Mouse (Mus musculus) MEL (cell line): ENCODE measurements around the gene Prpf8. TPM values are rescaled to one million over a fixed set of nuclear protein-coding genes. Genes with fewer than 3 reads are reported as not detected.

ENCODE experiments used
- DNase-seq: peaks from one replicate; pipeline ENCODE4 v3.0.0; 2011; ENCODE audit warnings: low read depth, low spot score
- H3K27ac ChIP-seq: 2 replicates; pipeline ENCODE4 v1.5.1; 2012; ENCODE audit warnings: low read depth, mild to moderate bottlenecking, control low read depth, low read length, moderate library complexity; ENCODE audit not compliant: control insufficient read depth
- H3K27me3 ChIP-seq, 2 experiments: fragments of 150-350 bp in 1 of 2; sonication (generic) in 1 of 2; 2 replicates each; pipeline ENCODE4 v1.6.1; 2012; ENCODE audit warnings: low read length in 2 of 2, mild to moderate bottlenecking in 2 of 2, improper control_type of control experiment in 1 of 2, moderate library complexity in 1 of 2; ENCODE audit not compliant: insufficient read depth in 2 of 2, control insufficient read depth in 1 of 2
- H3K36me3 ChIP-seq, 2 experiments: 2 replicates each; pipeline ENCODE4 v1.6.1; 2012 to 2014; ENCODE audit warnings: low read length in 2 of 2, improper control_type of control experiment in 1 of 2, inconsistent platforms in 1 of 2, mild to moderate bottlenecking in 1 of 2; ENCODE audit not compliant: insufficient read depth in 2 of 2, control insufficient read depth in 1 of 2
- H3K4me1 ChIP-seq, 2 experiments: fragments of 150-350 bp in 1 of 2; sonication (generic) in 1 of 2; 2 replicates each; pipeline ENCODE4 v1.6.1; 2012; ENCODE audit warnings: low read length in 2 of 2, improper control_type of control experiment in 1 of 2, mild to moderate bottlenecking in 1 of 2; ENCODE audit not compliant: insufficient read depth in 2 of 2, control insufficient read depth in 1 of 2
- H3K4me3 ChIP-seq, 2 experiments: fragments of 150-350 bp in 1 of 2; sonication (generic) in 1 of 2; 2 replicates each; pipeline ENCODE4 v1.5.1; 2012; ENCODE audit warnings: low read depth in 2 of 2, low read length in 2 of 2, mild to moderate bottlenecking in 2 of 2, moderate library complexity in 2 of 2, control low read depth in 1 of 2, improper control_type of control experiment in 1 of 2; ENCODE audit not compliant: control insufficient read depth in 1 of 2, insufficient read depth in 1 of 2
- H3K79me2 ChIP-seq: 2 replicates; pipeline ENCODE4 v1.6.1; 2012; ENCODE audit warnings: mild to moderate bottlenecking, low read length, moderate library complexity; ENCODE audit not compliant: control insufficient read depth, poor library complexity, insufficient read depth
- H3K9ac ChIP-seq: 2 replicates; pipeline ENCODE4 v1.6.1; 2012; ENCODE audit warnings: low read depth, mild to moderate bottlenecking, control low read depth, low read length, moderate library complexity; ENCODE audit not compliant: control insufficient read depth, poor library complexity, severe bottlenecking
- H3K9me3 ChIP-seq: fragments of 150-350 bp; sonication (generic); replicated peaks from 2 replicates; pipeline ENCODE4 v1.6.1; 2012; ENCODE audit warnings: mild to moderate bottlenecking, low read length, improper control_type of control experiment, moderate library complexity; ENCODE audit not compliant: insufficient read depth
- CHD1 ChIP-seq: IDR thresholded peaks from 2 replicates; pipeline ENCODE4 v1.6.1; 2012; ENCODE audit warnings: low read depth, mild to moderate bottlenecking, inconsistent platforms, low read length, improper control_type of control experiment
- CTCF ChIP-seq, 3 experiments: IDR thresholded peaks in 2 of 3; conservative IDR thresholded peaks in 1 of 3; 2 replicates each; pipeline ENCODE4 v1.5.1; 2011 to 2012; ENCODE audit warnings: low read length in 3 of 3, low read depth in 2 of 3, mild to moderate bottlenecking in 2 of 3, improper control_type of control experiment in 1 of 3, inconsistent platforms in 1 of 3, mixed read lengths in 1 of 3, moderate library complexity in 1 of 3; ENCODE audit not compliant: control insufficient read depth in 1 of 3, insufficient read depth in 1 of 3, poor library complexity in 1 of 3, severe bottlenecking in 1 of 3
- E2F4 ChIP-seq: IDR thresholded peaks from 2 replicates; pipeline ENCODE4 v1.6.1; 2011; ENCODE audit warnings: low read depth, low read length, improper control_type of control experiment, borderline replicate concordance
- ELF1 ChIP-seq: IDR thresholded peaks from 2 replicates; pipeline ENCODE4 v1.6.1; 2014; ENCODE audit warnings: low read depth, mild to moderate bottlenecking, inconsistent platforms, low read length, improper control_type of control experiment, moderate library complexity
- GATA1 ChIP-seq: IDR thresholded peaks from 2 replicates; pipeline ENCODE4 v1.6.1; 2011; ENCODE audit warnings: low read depth, low read length, improper control_type of control experiment
- JUND ChIP-seq: IDR thresholded peaks from 2 replicates; pipeline ENCODE4 v1.6.1; 2011; ENCODE audit warnings: low read depth, mild to moderate bottlenecking, improper control_type of control experiment, low read length
- MAX ChIP-seq: IDR thresholded peaks from 2 replicates; pipeline ENCODE4 v1.6.1; 2011; ENCODE audit warnings: low read length, improper control_type of control experiment
- MAZ ChIP-seq: IDR thresholded peaks from 2 replicates; pipeline ENCODE4 v1.6.1; 2012; ENCODE audit warnings: low read depth, mild to moderate bottlenecking, inconsistent platforms, low read length, improper control_type of control experiment
- MXI1 ChIP-seq: IDR thresholded peaks from 2 replicates; pipeline ENCODE4 v1.6.1; 2011; ENCODE audit warnings: mild to moderate bottlenecking, low read depth, low read length, improper control_type of control experiment
- MYC ChIP-seq: IDR thresholded peaks from 2 replicates; pipeline ENCODE4 v1.6.1; 2011; ENCODE audit warnings: low read depth, mild to moderate bottlenecking, low read length, improper control_type of control experiment, moderate library complexity
- NELFE ChIP-seq: IDR thresholded peaks from 2 replicates; pipeline ENCODE4 v1.6.1; 2011; ENCODE audit warnings: low read depth, low read length, improper control_type of control experiment
- NRF1 ChIP-seq: IDR thresholded peaks from 2 replicates; pipeline ENCODE4 v1.6.1; 2014; ENCODE audit warnings: low read depth, mild to moderate bottlenecking, inconsistent platforms, low read length, improper control_type of control experiment, moderate library complexity; ENCODE audit not compliant: poor library complexity, insufficient read depth, severe bottlenecking
- POLR2AphosphoS2 ChIP-seq: IDR thresholded peaks from 2 replicates; pipeline ENCODE4 v1.6.1; 2011; ENCODE audit warnings: low read length, improper control_type of control experiment
- SMC3 ChIP-seq: IDR thresholded peaks from 2 replicates; pipeline ENCODE4 v1.6.1; 2011; ENCODE audit warnings: low read depth, low read length, improper control_type of control experiment
- TAL1 ChIP-seq: IDR thresholded peaks from 2 replicates; pipeline ENCODE4 v1.6.1; 2012; ENCODE audit warnings: mild to moderate bottlenecking, inconsistent platforms, low read length, moderate library complexity, mixed read lengths
- TBP ChIP-seq: IDR thresholded peaks from 2 replicates; pipeline ENCODE4 v1.8.0; 2011; ENCODE audit warnings: low read depth, low read length, improper control_type of control experiment
- TCF12 ChIP-seq: IDR thresholded peaks from 2 replicates; pipeline ENCODE4 v1.6.1; 2014; ENCODE audit warnings: low read depth, mild to moderate bottlenecking, inconsistent platforms, low read length, improper control_type of control experiment, moderate library complexity
- UBTF ChIP-seq: IDR thresholded peaks from 2 replicates; pipeline ENCODE4 v1.6.1; 2012; ENCODE audit warnings: low read depth, mild to moderate bottlenecking, inconsistent platforms, low read length, improper control_type of control experiment, moderate library complexity, borderline replicate concordance; ENCODE audit not compliant: insufficient read depth
- USF1 ChIP-seq: IDR thresholded peaks from 2 replicates; pipeline ENCODE4 v1.6.1; 2014; ENCODE audit warnings: low read depth, mild to moderate bottlenecking, inconsistent platforms, low read length, improper control_type of control experiment, moderate library complexity
- ZC3H11A ChIP-seq: IDR thresholded peaks from 2 replicates; pipeline ENCODE4 v1.6.1; 2012; ENCODE audit warnings: low read depth, mild to moderate bottlenecking, inconsistent platforms, low read length, improper control_type of control experiment
- ZNF384 ChIP-seq: IDR thresholded peaks from 2 replicates; pipeline ENCODE4 v1.6.1; 2012; ENCODE audit warnings: low read depth, mild to moderate bottlenecking, inconsistent platforms, low read length, improper control_type of control experiment
- polyA plus RNA-seq, 2 experiments: library from polyadenylated mRNA; stranded (reverse) in 1 of 2; unstranded in 1 of 2; fragments of >175 nt in 1 of 2; fragments of >200 nt in 1 of 2; gene quantifications; 2 replicates each; pipeline versions ENCODE4 v1.2.1 to v1.2.4; 2012; ENCODE audit warnings: low replicate concordance in 2 of 2, low read depth in 1 of 2; ENCODE audit not compliant: insufficient read length in 2 of 2, insufficient read depth in 1 of 2, missing spikeins in 1 of 2
- total RNA-seq: library from RNA; depleted of rRNA; stranded (reverse); fragments of 300-350 nt; gene quantifications from 2 replicates; pipeline ENCODE4 v1.2.3, GENCODE M21; 2012

Prpf8 gene
- total and polyA plus RNA-seq, 3 experiments: 214 to 644 (median 276) TPM

DNA sequence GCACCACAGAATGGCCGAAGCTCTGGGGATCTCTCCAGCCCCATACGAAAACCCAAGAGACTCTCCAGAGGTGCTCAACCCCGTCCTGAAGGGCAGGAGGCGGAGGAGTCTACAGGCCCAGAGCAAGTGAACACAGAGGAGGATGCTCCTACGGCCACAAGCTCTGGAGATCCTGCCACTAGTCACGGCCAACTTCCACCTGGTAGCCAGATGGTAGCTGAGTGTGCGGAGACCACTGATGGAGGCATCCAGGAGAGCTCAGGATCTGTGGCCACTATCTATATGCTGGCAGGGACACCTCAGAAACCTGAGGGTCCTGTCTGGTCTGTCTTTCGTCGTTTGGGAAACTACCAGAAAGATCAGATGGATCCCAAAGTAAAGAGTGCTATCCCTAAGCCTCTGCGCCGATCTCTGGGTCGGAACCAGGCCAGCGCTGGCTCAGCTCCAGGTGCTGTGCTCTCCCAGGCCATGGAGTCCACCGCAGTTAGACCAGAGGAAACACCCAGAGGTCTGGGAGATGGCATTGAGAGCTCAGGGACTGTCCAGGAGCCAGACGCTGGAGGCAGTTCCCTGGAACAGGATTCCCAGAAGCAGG lies 39.0 kb downstream of the Prpf8 start:
- no peak overlapping the region for H3K9ac ChIP-seq
- TF ChIP-seq MAZ (no peak), UBTF (no peak), TAL1 (no peak), USF1 (no peak), GATA1 (no peak), ZC3H11A (no peak), E2F4 (no peak), MAX (no peak)
- H3K27me3 ChIP-seq: no peaks in the 10 kb centered on the region
- no peak overlapping the region for H3K27ac ChIP-seq
- H3K9me3 ChIP-seq: no peaks in the 10 kb centered on the region
- no peaks in the 10 kb centered on the region; the same call in 1 of the 2 replicates for H3K79me2 ChIP-seq
- peaks cover 0 to 8% of the 10 kb centered on the region in 2 experiments; a peak in 2 of 4 replicates for H3K4me1 ChIP-seq
- no peak for DNase-seq
- no peak overlapping the region for H3K4me3 ChIP-seq
- H3K36me3 ChIP-seq: peaks cover 0 to 5% of the 10 kb centered on the region in 2 experiments; a peak in 2 of 4 replicates

DNA sequence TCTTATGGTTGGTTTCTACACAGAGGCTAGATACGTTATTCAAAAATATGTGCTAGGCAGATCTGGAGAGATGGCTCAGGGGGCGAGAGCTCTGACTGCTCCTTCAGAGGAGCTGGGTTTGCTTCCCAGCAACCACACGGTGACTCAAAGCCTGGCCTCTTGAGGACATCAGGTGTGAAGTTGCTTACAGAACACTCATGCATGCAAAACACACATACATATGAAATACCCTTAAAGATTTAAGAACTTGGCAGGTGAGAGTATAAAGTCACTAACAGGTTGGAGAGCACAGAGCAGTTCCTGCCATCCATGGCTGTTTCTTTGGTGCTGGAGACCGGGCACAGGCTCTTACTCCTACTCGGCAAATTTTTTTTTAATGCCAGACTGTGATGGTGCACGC lies 40.3 kb downstream of the Prpf8 start:
- Histone ChIP-seq H3K27me3 (no peaks in the 10 kb centered on the region), H3K27ac (no peak overlapping the region), H3K9ac (no peak overlapping the region), H3K36me3 (peaks cover 0 to 5% of the 10 kb centered on the region in 2 experiments; a peak in 2 of 4 replicates), H3K9me3 (no peaks in the 10 kb centered on the region), H3K4me1 (peaks cover 0 to 8% of the 10 kb centered on the region in 2 experiments; a peak in 2 of 4 replicates), H3K79me2 (peaks cover 5% of the 10 kb centered on the region; the same call in 1 of the 2 replicates), H3K4me3 (no peak overlapping the region)
- TF ChIP-seq POLR2AphosphoS2 (no peak), MAZ (no peak), ZC3H11A (no peak), NRF1 (no peak), TCF12 (no peak), USF1 (no peak), GATA1 (no peak), CTCF (IDR thresholded peaks at IDR 0.05 in 2 of 3, conservative IDR thresholded peaks at IDR 0.05 in 1 of 3; ENCODE audit: control insufficient read depth in 1 of 3, insufficient read depth in 1 of 3, low read depth in 2 of 3, low read length in 3 of 3, poor library complexity in 1 of 3, severe bottlenecking in 1 of 3) (no peak), ELF1 (no peak), E2F4 (no peak), MYC (no peak), JUND (no peak), CHD1 (no peak), NELFE (no peak), MXI1 (no peak), ZNF384 (no peak), TBP (no peak), SMC3 (no peak)
- DNase-seq: no peak
